Mouse (Mus musculus) intestine, embryonic 14.5 days (tissue): ENCODE measurements around the gene Pbld2. TPM values are rescaled to one million over a fixed set of nuclear protein-coding genes. Genes with fewer than 3 reads are reported as not detected.
A peak's percentile ranks its signal among the peaks of the same experiment; 100 is the strongest.

Experiments
- ATAC-seq: fragments of 200-750 bp; cut with Nextera tagmentation; replicated peaks from 2 replicates; pipeline ENCODE4 v1.8.0; 2017; ENCODE audit warnings: low read depth, moderate number of reproducible peaks, moderate TSS enrichment, moderate library complexity; ENCODE audit not compliant: low FRiP score, low TSS enrichment
- DNase-seq: peaks from one replicate; pipeline ENCODE4 v3.0.0-alpha.2; 2018; ENCODE audit warnings: low spot score
- H3K27ac ChIP-seq: fragments of 300-500 bp; sonication (generic); 2 replicates; pipeline ENCODE4 v1.5.1; 2014; ENCODE audit warnings: low read depth, mild to moderate bottlenecking, control low read depth
- H3K27me3 ChIP-seq: fragments of 300-500 bp; sonication (generic); replicated peaks from 2 replicates; pipeline ENCODE4 v1.6.1; 2014; ENCODE audit warnings: low read length, control low read depth; ENCODE audit not compliant: control insufficient read depth, insufficient read depth
- H3K36me3 ChIP-seq: fragments of 300-500 bp; sonication (generic); 2 replicates; pipeline ENCODE4 v1.6.1; 2014; ENCODE audit warnings: low read length, control low read depth; ENCODE audit not compliant: control insufficient read depth, insufficient read depth
- H3K4me1 ChIP-seq: fragments of 300-500 bp; sonication (generic); replicated peaks from 2 replicates; pipeline ENCODE4 v1.6.1; 2014; ENCODE audit warnings: low read length, control low read depth, mixed read lengths; ENCODE audit not compliant: control insufficient read depth, insufficient read depth
- H3K4me2 ChIP-seq: fragments of 300-500 bp; sonication (generic); 2 replicates; pipeline ENCODE4 v1.6.1; 2014; ENCODE audit warnings: low read length
- H3K4me3 ChIP-seq: fragments of 300-500 bp; sonication (generic); 2 replicates; pipeline ENCODE4 v1.5.1; 2014; ENCODE audit warnings: low read depth, low read length, control low read depth, mixed read lengths
- H3K9ac ChIP-seq: fragments of 300-500 bp; sonication (generic); 2 replicates; pipeline ENCODE4 v1.6.1; 2014; ENCODE audit warnings: mild to moderate bottlenecking, low read length
- H3K9me3 ChIP-seq: fragments of 300-500 bp; sonication (generic); 2 replicates; pipeline ENCODE4 v1.6.1; 2016; ENCODE audit warnings: low read length, control low read depth; ENCODE audit not compliant: control insufficient read depth
- WGBS: fragments of 180-500 bp; shearing (Covaris S2); extraction: QIAGEN DNeasy Blood & Tissue Kit; methylation state at CpG from one replicate; pipeline ENCODE4 v1.1.7; 2014; 5-methylcytosine and 5-hydroxymethylcytosine counted together
- polyA plus RNA-seq: library from polyadenylated mRNA; unstranded; fragments of >200 nt; fragmentation: Nextera tagmentation; extraction: Ambion mirVana; gene quantifications from 2 replicates; pipeline ENCODE4 v1.2.1, GENCODE M21; 2014

Gene Pbld2
- polyA plus RNA-seq, 1 experiment from 2014 or later = 2.5 TPM

GRCm38 (mm10) chr10:63027376-63028161 lies 3.5 kb downstream of the Pbld2 start:
- no peaks in the 10 kb centered on the region for H3K9me3 ChIP-seq
- H3K4me3 ChIP-seq = no peak overlapping the region
- H3K27me3 ChIP-seq = no peaks in the 10 kb centered on the region
- 91% methylated on average over 10 of the region's 10 CpGs for WGBS
- no peaks in the 10 kb centered on the region for H3K36me3 ChIP-seq
- DNase-seq (no peak), ATAC-seq (no peak)
- peaks cover 8% of the 10 kb centered on the region; the same call in 1 of the 2 replicates for H3K4me1 ChIP-seq
- H3K4me2 ChIP-seq = no peak overlapping the region
- no peak overlapping the region for H3K27ac ChIP-seq
- no peak overlapping the region for H3K9ac ChIP-seq

GRCm38 (mm10) chr10:63028396-63028795 lies 4.3 kb downstream of the Pbld2 start:
- 83% methylated on average over 4 of the region's 4 CpGs for WGBS
- Histone ChIP-seq H3K36me3 (no peaks in the 10 kb centered on the region), H3K9me3 (no peaks in the 10 kb centered on the region), H3K9ac (no peak overlapping the region), H3K4me2 (no peak overlapping the region), H3K4me3 (no peak overlapping the region), H3K27ac (no peak overlapping the region), H3K27me3 (no peaks in the 10 kb centered on the region), H3K4me1 (peaks cover 8% of the 10 kb centered on the region; the same call in 1 of the 2 replicates)
- DNase-seq = no peak
- ATAC-seq = no peak

- Histone ChIP-seq H3K27me3 (no peaks in the 10 kb centered on the region), H3K4me3 (no peak overlapping the region), H3K4me2 (no peak overlapping the region), H3K27ac (no peak overlapping the region), H3K9me3 (no peaks in the 10 kb centered on the region), H3K4me1 (no peaks in the 10 kb centered on the region), H3K9ac (no peak overlapping the region), H3K36me3 (no peaks in the 10 kb centered on the region)
- no peak for DNase-seq
- ATAC-seq = no peak
- WGBS = 80% methylated on average over 3 of the region's 3 CpGs
These were observed 8.2 kb downstream of the Pbld2 start for GRCm38 (mm10) chr10:63032267-63032666.

- Histone ChIP-seq H3K4me3 (no peak overlapping the region), H3K36me3 (no peaks in the 10 kb centered on the region), H3K4me1 (no peaks in the 10 kb centered on the region), H3K27me3 (no peaks in the 10 kb centered on the region), H3K9ac (no peak overlapping the region), H3K27ac (no peak overlapping the region), H3K4me2 (no peak overlapping the region), H3K9me3 (no peaks in the 10 kb centered on the region)
- WGBS = 69% methylated on average over 3 of the region's 3 CpGs
- no peak for DNase-seq
- no peak for ATAC-seq
These were observed 8.8 kb downstream of the Pbld2 start for GRCm38 (mm10) chr10:63032956-63033355.

GRCm38 (mm10) chr10:63038571-63039320 lies 14.6 kb downstream of the Pbld2 start:
- H3K27ac ChIP-seq = no peak overlapping the region
- no peaks in the 10 kb centered on the region for H3K27me3 ChIP-seq
- H3K4me1 ChIP-seq = no peaks in the 10 kb centered on the region
- no peaks in the 10 kb centered on the region for H3K9me3 ChIP-seq
- H3K4me3 ChIP-seq = no peak overlapping the region
- WGBS = 56% methylated on average over 14 of the region's 14 CpGs
- ATAC-seq (peak; percentile 56; the same call in 1 of the 2 replicates), DNase-seq (no peak)
- no peak overlapping the region for H3K4me2 ChIP-seq
- H3K36me3 ChIP-seq = no peaks in the 10 kb centered on the region
- H3K9ac ChIP-seq = no peak overlapping the region

- Histone ChIP-seq H3K4me1 (no peaks in the 10 kb centered on the region), H3K9ac (no peak overlapping the region), H3K9me3 (no peaks in the 10 kb centered on the region), H3K36me3 (no peaks in the 10 kb centered on the region), H3K27me3 (no peaks in the 10 kb centered on the region), H3K4me2 (no peak overlapping the region), H3K27ac (no peak overlapping the region), H3K4me3 (no peak overlapping the region)
- ATAC-seq (no peak), DNase-seq (no peak)
- 84% methylated on average over 5 of the region's 5 CpGs for WGBS
These were observed 15.9 kb downstream of the Pbld2 start for GRCm38 (mm10) chr10:63039867-63040628.

GRCm38 (mm10) chr10:63043154-63043553 lies 19.0 kb downstream of the Pbld2 start:
- DNase-seq (no peak), ATAC-seq (no peak)
- H3K27me3 ChIP-seq = no peaks in the 10 kb centered on the region
- no peaks in the 10 kb centered on the region for H3K36me3 ChIP-seq
- H3K4me3 ChIP-seq = no peak overlapping the region
- no peaks in the 10 kb centered on the region for H3K9me3 ChIP-seq
- H3K27ac ChIP-seq = no peak overlapping the region
- H3K9ac ChIP-seq = no peak overlapping the region
- 72% methylated on average over 3 of the region's 3 CpGs for WGBS
- no peaks in the 10 kb centered on the region for H3K4me1 ChIP-seq
- H3K4me2 ChIP-seq = no peak overlapping the region

GRCm38 (mm10) chr10:63047751-63048150 lies 23.6 kb downstream of the Pbld2 start:
- no peaks in the 10 kb centered on the region for H3K9me3 ChIP-seq
- 89% methylated on average over 8 of the region's 8 CpGs for WGBS
- no peak for ATAC-seq
- H3K27me3 ChIP-seq = no peaks in the 10 kb centered on the region
- no peaks in the 10 kb centered on the region for H3K4me1 ChIP-seq
- no peak for DNase-seq
- no peaks in the 10 kb centered on the region for H3K36me3 ChIP-seq
- H3K27ac ChIP-seq = no peak overlapping the region
- H3K9ac ChIP-seq = no peak overlapping the region
- H3K4me3 ChIP-seq = no peak overlapping the region
- H3K4me2 ChIP-seq = no peak overlapping the region
